In genomic region chr15:99296213-99296612, GRCm38 (mm10) we compare ENCODE assay signal across 10 mouse cellular contexts. TPM values are rescaled to one million over a fixed set of nuclear protein-coding genes. Genes with fewer than 3 reads are reported as not detected.
DNase-seq lines count a peak whose midpoint lies in the region; ATAC-seq lines count a peak whose summit lies in the region.
"Had no signal": no experiment of that assay in that cellular context is flagged by ENCODE, and none has a peak within 500 bp of the region (broad histone marks: within the 10 kb centered on the region; RNA-seq: fewer than 3 reads in every experiment).

No protein-coding gene starts in this region.

- H3K9me3 ChIP-seq in megakaryocyte, embryonic 14.5 days = no peaks in the 10 kb centered on the region
- no peaks in the 10 kb centered on the region for H3K9me3 ChIP-seq in limb, embryonic 11.5 days (ENCODE audit: control insufficient read depth, low read length)
- no peaks in the 10 kb centered on the region for H3K9me3 ChIP-seq in stomach, embryonic 16.5 days (replicated peaks; ENCODE audit: control insufficient read depth, low read length)

- 39% methylated on average over 5 of the region's 5 CpGs for WGBS in limb, embryonic 11.5 days
- 38% methylated on average over 5 of the region's 5 CpGs for WGBS in stomach, embryonic 16.5 days

- H3K27ac ChIP-seq in limb, embryonic 11.5 days (replicated peaks; ENCODE audit: low read depth, low read length) = no peak overlapping the region
- no peak overlapping the region; the same call in 1 of the 2 replicates for H3K27ac ChIP-seq in stomach, embryonic 16.5 days (ENCODE audit: low read length)

- H3K4me2 ChIP-seq in limb, embryonic 11.5 days (ENCODE audit: low read depth, severe bottlenecking) = peak overlapping the region; percentile 58
- H3K4me2 ChIP-seq in stomach, embryonic 16.5 days (ENCODE audit: low read depth, low read length) = peak overlapping the region; percentile 75

- H3K27me3 ChIP-seq in megakaryocyte, embryonic 14.5 days (replicated peaks) = peaks cover 19% of the 10 kb centered on the region
- H3K27me3 ChIP-seq in limb, embryonic 11.5 days (ENCODE audit: control insufficient read depth, insufficient read depth, low read length) = no peaks in the 10 kb centered on the region
- H3K27me3 ChIP-seq in stomach, embryonic 16.5 days (ENCODE audit: control insufficient read depth, insufficient read depth, low read length) = no peaks in the 10 kb centered on the region

- DNase-seq in cerebellum, adult 11-12 months = peak; percentile 32
- DNase-seq in cerebellum, postnatal 36 days = no peak
- DNase-seq in limb, embryonic 11.5 days (ENCODE audit: low spot score) = no peak
- no peak for DNase-seq in adrenal gland, postnatal 4 days (ENCODE audit: low spot score in 2 of 2)
- no peak for DNase-seq in adrenal gland, postnatal 14 days

- H3K9ac ChIP-seq in limb, embryonic 11.5 days (ENCODE audit: low read length) = peak overlapping the region; percentile 78; the same call in 1 of the 2 replicates
- peak overlapping the region; percentile 83; the same call in 1 of the 2 replicates for H3K9ac ChIP-seq in stomach, embryonic 16.5 days (ENCODE audit: low read length)

- no peak for ATAC-seq in megakaryocyte, adult 5-6 weeks (ENCODE audit: poor library complexity, severe bottlenecking)
- ATAC-seq in limb, embryonic 11.5 days (ENCODE audit: insufficient number of reproducible peaks, low FRiP score, low TSS enrichment, low read depth) = no peak
- ATAC-seq in stomach, embryonic 16.5 days (ENCODE audit: insufficient read depth, low FRiP score) = no peak

- peaks cover 19% of the 10 kb centered on the region for H3K4me1 ChIP-seq in megakaryocyte, embryonic 14.5 days
- H3K4me1 ChIP-seq in limb, embryonic 11.5 days (ENCODE audit: control insufficient read depth, insufficient read depth, low read length) = peaks cover 6% of the 10 kb centered on the region; the same call in 1 of the 2 replicates
- peaks cover 13% of the 10 kb centered on the region for H3K4me1 ChIP-seq in stomach, embryonic 16.5 days (ENCODE audit: control insufficient read depth, insufficient read depth, low read length)

- no peaks in the 10 kb centered on the region for H3K36me3 ChIP-seq in megakaryocyte, embryonic 14.5 days (replicated peaks; ENCODE audit: low read length)
- H3K36me3 ChIP-seq in limb, embryonic 11.5 days (ENCODE audit: control insufficient read depth, insufficient read depth, low read length) = no peaks in the 10 kb centered on the region
- H3K36me3 ChIP-seq in stomach, embryonic 16.5 days (ENCODE audit: control insufficient read depth, insufficient read depth, low read length) = no peaks in the 10 kb centered on the region

- peak overlapping the region; percentile 7 for H3K4me3 ChIP-seq in megakaryocyte, embryonic 14.5 days (replicated peaks)
- 0 out of 2 replicates have a peak overlapping the region, but pooled peaks have one; percentile 67 for H3K4me3 ChIP-seq in limb, embryonic 11.5 days (ENCODE audit: low read depth, low read length)
- peak overlapping the region; percentile 76 for H3K4me3 ChIP-seq in stomach, embryonic 16.5 days (replicated peaks; ENCODE audit: low read length)

RNA-seq across cellular contexts. Expression of gene Fam186b, which starts 0.5 kb away (rescaled TPM):
- polyA plus RNA-seq in megakaryocyte, embryonic 14.5 days (2012; ENCODE audit: insufficient read depth, low replicate concordance) = not detected in 2 replicates
- total RNA-seq in megakaryocyte, adult 5-6 weeks (2015) = not detected in 2 replicates
- total RNA-seq in megakaryocyte, adult 5-6 weeks (2017) = not detected in 2 replicates
- not detected in 2 replicates for polyA plus RNA-seq in limb, embryonic 11.5 days (2014; fragmentation: Nextera tagmentation; extraction: Ambion mirVana)
- 0.06 and 0.10 TPM in 2 replicates for polyA plus RNA-seq in stomach, embryonic 16.5 days (2015; fragmentation: Nextera tagmentation; extraction: Ambion mirVana)
- 1 to 10 TPM; 1.6 to 2.4 TPM for total RNA-seq in adrenal gland, postnatal 4 days (2021)
- total RNA-seq in adrenal gland, postnatal 14 days (2021) = 2.0 and 2.8 TPM in 2 replicates
- polyA plus RNA-seq: C2C12; erythroblast, embryonic 14.5 days had no signal

RNA-seq across cellular contexts. Expression of gene Prpf40b, which starts 1.3 kb away (rescaled TPM):
- polyA plus RNA-seq in megakaryocyte, embryonic 14.5 days (2012; ENCODE audit: insufficient read depth, low replicate concordance) = 14.7 and 16.8 TPM in 2 replicates
- 0.27 and 0.89 TPM in 2 replicates for total RNA-seq in megakaryocyte, adult 5-6 weeks (2015)
- total RNA-seq in megakaryocyte, adult 5-6 weeks (2017) = 0.12 and 1.1 TPM in 2 replicates
- polyA plus RNA-seq in limb, embryonic 11.5 days (2014; fragmentation: Nextera tagmentation; extraction: Ambion mirVana) = 51.9 and 57.3 TPM in 2 replicates
- 42.5 and 44.3 TPM in 2 replicates for polyA plus RNA-seq in stomach, embryonic 16.5 days (2015; fragmentation: Nextera tagmentation; extraction: Ambion mirVana)
- total RNA-seq in adrenal gland, postnatal 4 days (2021) = 10 to 100 TPM; 68.7 to 77.8 TPM
- total RNA-seq in adrenal gland, postnatal 14 days (2021) = 44.8 and 46.5 TPM in 2 replicates

RNA-seq across cellular contexts. Expression of gene Mcrs1, which starts 44.5 kb away (rescaled TPM):
- 24.2 and 57.0 TPM in 2 replicates for polyA plus RNA-seq in megakaryocyte, embryonic 14.5 days (2012; ENCODE audit: insufficient read depth, low replicate concordance)
- 30.6 and 38.3 TPM in 2 replicates for total RNA-seq in megakaryocyte, adult 5-6 weeks (2015)
- total RNA-seq in megakaryocyte, adult 5-6 weeks (2017) = 29.4 and 30.4 TPM in 2 replicates
- polyA plus RNA-seq in limb, embryonic 11.5 days (2014; fragmentation: Nextera tagmentation; extraction: Ambion mirVana) = 165 and 168 TPM in 2 replicates
- polyA plus RNA-seq in stomach, embryonic 16.5 days (2015; fragmentation: Nextera tagmentation; extraction: Ambion mirVana) = 98.7 and 113 TPM in 2 replicates
- total RNA-seq in adrenal gland, postnatal 4 days (2021) = 10 to 100 TPM; 72.0 to 72.8 TPM
- total RNA-seq in adrenal gland, postnatal 14 days (2021) = 41.4 and 41.9 TPM in 2 replicates

Comparison
In these comparisons a context has a peak if more than half of its experiments do, and no peak if none do; other contexts are left out.
1. H3K4me3 ChIP-seq: peak in every context shown above with its lines; median percentile 76 in stomach, embryonic 16.5 days; 67 in limb, embryonic 11.5 days; 7 in megakaryocyte, embryonic 14.5 days.
2. RNA of gene Prpf40b, which starts 1.3 kb away (total RNA-seq): 68.7 to 77.8 TPM in adrenal gland, postnatal 4 days and 44.8 to 46.5 TPM in adrenal gland, postnatal 14 days; 0.12 to 1.1 TPM in megakaryocyte, adult 5-6 weeks; every median in the first group is over 10 times any median in the second.